Mouse (Mus musculus) kidney, postnatal 14 days (tissue): ENCODE data around the gene Phospho1.

ENCODE experiments used
- DNase-seq: peaks from one replicate; pipeline ENCODE4 v3.0.0; 2022; ENCODE audit warnings: mixed read lengths

Gene Phospho1

GRCm38 (mm10) chr11:95814101-95814500 lies 10.2 kb upstream of the Phospho1 start:
- no peak for DNase-seq

GRCm38 (mm10) chr11:95814857-95815256 lies 9.4 kb upstream of the Phospho1 start:
- no peak for DNase-seq

- DNase-seq, result no peak
Observed at GRCm38 (mm10) chr11:95815412-95815811, 8.9 kb upstream of the Phospho1 start.

GRCm38 (mm10) chr11:95819138-95819537 lies 5.2 kb upstream of the Phospho1 start:
- DNase-seq, result peak; percentile 45

- no peak for DNase-seq
Observed at GRCm38 (mm10) chr11:95821511-95821910, 2.8 kb upstream of the Phospho1 start.

GRCm38 (mm10) chr11:95822437-95822836 lies 1.9 kb upstream of the Phospho1 start:
- DNase-seq, result no peak

GRCm38 (mm10) chr11:95824877-95825243 lies 561 bp downstream of the Phospho1 start:
- peak; percentile 67 for DNase-seq

GRCm38 (mm10) chr11:95825625-95826024 lies 1.3 kb downstream of the Phospho1 start:
- DNase-seq, result no peak

GRCm38 (mm10) chr11:95826317-95827167 lies 2.2 kb downstream of the Phospho1 start:
- no peak for DNase-seq

GRCm38 (mm10) chr11:95827168-95827447 lies 2.8 kb downstream of the Phospho1 start:
- peak; percentile 10 for DNase-seq

GRCm38 (mm10) chr11:95827464-95828085 lies 3.3 kb downstream of the Phospho1 start:
- peak; percentile 84 for DNase-seq

GRCm38 (mm10) chr11:95828181-95828964 lies 4.1 kb downstream of the Phospho1 start:
- DNase-seq, result peak; percentile 1

- DNase-seq, result peak; percentile 3
Observed at GRCm38 (mm10) chr11:95829526-95830050, 5.3 kb downstream of the Phospho1 start.

GRCm38 (mm10) chr11:95830411-95831275 lies 6.3 kb downstream of the Phospho1 start:
- DNase-seq, result peak; percentile 28

- no peak for DNase-seq
Observed at GRCm38 (mm10) chr11:95831276-95831619, 6.9 kb downstream of the Phospho1 start.

- no peak for DNase-seq
Observed at GRCm38 (mm10) chr11:95831641-95832040, 7.3 kb downstream of the Phospho1 start.

GRCm38 (mm10) chr11:95832129-95833005 lies 8.1 kb downstream of the Phospho1 start:
- DNase-seq, result no peak

- no peak for DNase-seq
Observed at GRCm38 (mm10) chr11:95833006-95833570, 8.8 kb downstream of the Phospho1 start.

- no peak for DNase-seq
Observed at GRCm38 (mm10) chr11:95833631-95834142, 9.4 kb downstream of the Phospho1 start.

GRCm38 (mm10) chr11:95834143-95834667 lies 9.9 kb downstream of the Phospho1 start:
- peak; percentile 43 for DNase-seq
